Mouse (Mus musculus) adrenal gland, postnatal 10 days (tissue): Measurements from ENCODE around the gene Rtbdn. TPM values are rescaled to one million over a fixed set of nuclear protein-coding genes. Genes with fewer than 3 reads are reported as not detected.
A peak's percentile ranks its signal among the peaks of the same experiment; 100 is the strongest.

Source experiments
- DNase-seq: peaks from one replicate; pipeline ENCODE4 v3.0.0; 2021; ENCODE audit warnings: mixed read lengths
- total RNA-seq, 2 experiments: library from RNA; stranded (reverse); gene quantifications; 2 replicates each; pipeline ENCODE4 v1.2.3; 2021

The Rtbdn gene
- total RNA-seq, 2 experiments from 2014 or later, result 0.21 TPM; not detected in 1

DNA sequence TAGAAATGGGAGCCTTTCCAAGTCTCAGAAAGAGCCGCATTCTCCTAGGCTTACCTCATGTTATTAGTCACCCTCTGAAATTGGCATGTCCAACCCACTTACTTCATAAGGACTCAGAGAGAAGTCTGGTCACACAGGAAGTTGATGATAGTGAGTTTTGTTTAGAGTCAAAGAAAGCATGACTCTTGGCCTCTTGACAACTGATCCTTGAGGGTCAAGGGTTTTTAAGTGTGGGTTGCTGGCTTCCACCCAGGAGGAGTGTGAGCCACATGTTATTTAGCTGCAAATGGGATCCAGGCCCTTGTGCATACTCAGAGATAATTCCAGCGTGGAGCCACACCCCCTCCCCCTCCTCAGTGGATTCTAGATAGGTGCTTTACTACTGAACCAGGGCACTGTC is 25.2 kb upstream of the Rtbdn start:
- no peak for DNase-seq

DNA sequence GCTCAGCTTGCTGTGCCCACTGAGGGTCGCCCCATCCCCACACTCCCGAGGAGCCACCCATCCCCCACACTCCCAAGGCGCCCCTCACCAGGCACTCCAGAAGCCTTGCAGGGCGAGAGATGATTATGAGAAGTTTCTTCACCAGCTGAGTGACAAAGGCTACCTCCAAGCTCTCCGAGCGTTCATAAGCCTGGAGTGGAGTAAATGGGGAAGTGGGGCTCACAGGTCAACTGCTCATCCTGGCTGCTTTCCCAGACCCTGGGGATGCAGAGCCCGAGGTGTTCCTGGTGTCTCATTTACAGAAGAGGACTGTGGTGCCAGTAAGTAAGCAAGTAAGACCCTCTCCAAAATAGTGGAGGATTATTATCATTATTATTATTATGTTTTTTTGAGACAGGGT is 21.2 kb upstream of the Rtbdn start:
- no peak for DNase-seq

DNA sequence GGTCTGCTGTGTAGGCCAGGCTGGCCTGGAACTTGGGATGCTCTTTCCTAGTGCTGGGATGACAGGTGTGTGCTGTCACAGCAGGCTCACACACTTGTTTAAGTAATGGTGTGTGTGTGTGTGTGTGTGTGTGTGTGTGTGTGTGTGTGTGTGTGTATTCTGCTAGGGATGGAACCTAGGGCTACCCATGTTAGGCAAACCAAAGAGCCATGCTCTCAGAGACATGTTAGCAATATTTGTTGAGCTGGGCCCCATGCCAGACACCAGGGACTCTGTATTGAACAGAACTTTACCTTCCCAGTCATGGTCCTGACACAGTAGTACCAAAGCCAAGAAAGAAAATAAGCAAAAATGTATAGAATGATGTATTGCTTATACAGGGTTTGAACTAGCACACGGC is 19.3 kb upstream of the Rtbdn start:
- DNase-seq, result no peak

DNA sequence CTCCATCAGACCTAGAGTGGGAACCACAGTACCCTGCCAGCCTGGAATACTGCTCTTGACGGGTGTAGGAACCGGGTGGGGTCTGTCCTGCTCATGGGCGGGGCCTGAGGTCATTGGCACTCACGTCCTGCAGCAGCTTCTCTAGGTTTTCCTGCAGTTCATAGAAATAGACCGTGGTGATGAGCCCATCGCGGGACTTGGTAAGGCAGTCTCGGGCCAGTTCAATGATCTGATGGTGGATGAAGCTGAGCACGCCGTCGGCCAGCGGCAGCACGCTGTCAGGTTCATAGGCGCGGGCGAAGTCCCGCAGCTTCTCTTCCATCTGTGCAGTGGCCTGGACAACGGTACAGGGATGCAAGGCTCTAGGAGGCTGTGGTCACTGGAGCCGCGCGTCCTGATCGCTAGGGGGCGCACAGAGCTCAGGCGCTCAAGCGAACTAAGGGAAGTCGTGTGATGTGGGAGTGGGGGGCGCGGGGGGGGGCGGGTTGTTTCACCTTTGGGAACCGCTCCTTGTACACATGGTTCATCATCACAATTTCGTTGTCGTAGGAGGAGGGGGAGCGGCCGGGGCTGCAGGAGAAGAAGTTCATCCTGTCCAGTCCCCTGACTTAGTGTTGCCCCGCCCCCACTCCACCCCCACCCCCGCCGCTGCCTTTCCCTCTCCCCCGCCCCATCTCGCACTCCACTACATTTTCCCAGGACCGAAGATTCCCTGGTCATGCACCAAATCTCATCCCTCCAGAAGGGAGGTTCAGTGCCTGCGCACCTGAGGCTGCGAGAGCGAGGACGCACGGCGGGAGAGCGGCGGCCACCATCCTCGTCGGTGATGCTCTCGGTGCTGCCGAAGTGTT is 18.1 kb upstream of the Rtbdn start:
- DNase-seq, result peak; percentile 83

DNA sequence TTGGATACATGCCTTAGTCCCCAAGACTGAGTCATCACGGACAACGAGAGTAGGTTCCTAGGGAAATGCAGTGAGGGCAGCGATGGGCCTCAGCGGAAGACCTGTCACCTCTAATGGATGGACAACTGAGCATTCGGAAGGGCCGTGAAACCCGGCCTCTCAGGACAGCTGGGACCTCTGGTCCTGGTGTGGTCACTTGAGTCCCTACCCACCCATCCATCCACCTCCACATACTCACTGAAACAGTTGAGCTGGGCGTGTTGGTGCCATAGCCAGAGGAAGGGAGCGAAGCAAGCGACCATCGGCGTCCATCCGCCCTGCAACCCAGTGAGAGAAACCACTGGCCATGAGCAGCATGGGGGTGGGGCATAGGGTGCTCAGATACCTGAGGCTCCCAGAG is 16.2 kb upstream of the Rtbdn start:
- no peak for DNase-seq

DNA sequence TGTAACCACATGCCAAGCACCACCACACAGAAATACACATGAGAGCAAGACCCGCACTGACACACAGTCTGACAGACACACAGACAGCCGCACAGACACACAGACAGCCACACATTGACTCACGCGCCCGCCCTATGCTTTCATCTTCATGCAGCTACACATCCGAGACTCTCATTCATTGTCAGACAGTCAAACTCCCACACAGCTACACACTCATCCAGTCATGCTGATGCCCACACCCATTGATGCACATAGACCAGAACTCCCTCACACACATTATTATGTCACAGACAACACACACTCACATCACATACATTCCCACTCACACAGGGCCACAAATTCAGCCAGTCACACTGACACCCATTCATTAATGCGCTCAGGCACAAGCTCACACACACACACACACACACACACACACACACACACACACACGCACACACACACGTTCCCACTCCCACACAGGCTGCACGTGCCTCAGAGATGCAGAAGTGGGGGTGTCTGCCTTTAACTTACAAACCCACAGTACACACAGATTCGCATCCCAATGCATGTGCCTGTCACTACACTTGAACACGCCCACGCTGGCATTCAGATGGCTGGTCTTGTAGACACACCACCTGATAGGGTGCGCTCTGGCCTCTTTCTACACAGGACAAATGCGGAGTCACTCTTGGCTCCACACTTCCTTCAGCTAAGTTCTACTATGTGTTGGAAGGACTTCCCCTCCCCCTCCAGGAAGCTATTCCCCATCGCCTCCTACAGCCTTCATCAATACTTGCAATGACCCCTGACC is 12.8 kb upstream of the Rtbdn start:
- no peak for DNase-seq

DNA sequence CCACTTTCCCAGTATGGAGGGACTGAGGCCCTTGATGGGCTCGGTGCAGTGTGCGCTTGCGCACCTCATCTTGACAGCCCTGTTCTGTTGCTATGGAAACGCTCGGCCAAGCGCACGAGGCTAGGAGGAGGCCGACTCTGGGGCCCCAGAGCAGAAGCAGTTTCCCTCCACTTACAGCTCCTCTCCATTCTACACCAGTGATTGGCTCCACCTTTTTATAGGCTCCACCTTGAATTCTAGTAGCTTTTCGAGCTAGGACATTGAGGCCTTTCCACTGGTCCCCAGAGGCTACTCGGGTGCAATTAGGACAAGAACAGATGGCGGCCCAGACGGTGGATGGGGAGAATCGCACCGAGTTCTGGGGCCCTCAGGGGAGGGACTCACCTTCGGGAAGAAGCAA is 11.9 kb upstream of the Rtbdn start:
- DNase-seq, result no peak

DNA sequence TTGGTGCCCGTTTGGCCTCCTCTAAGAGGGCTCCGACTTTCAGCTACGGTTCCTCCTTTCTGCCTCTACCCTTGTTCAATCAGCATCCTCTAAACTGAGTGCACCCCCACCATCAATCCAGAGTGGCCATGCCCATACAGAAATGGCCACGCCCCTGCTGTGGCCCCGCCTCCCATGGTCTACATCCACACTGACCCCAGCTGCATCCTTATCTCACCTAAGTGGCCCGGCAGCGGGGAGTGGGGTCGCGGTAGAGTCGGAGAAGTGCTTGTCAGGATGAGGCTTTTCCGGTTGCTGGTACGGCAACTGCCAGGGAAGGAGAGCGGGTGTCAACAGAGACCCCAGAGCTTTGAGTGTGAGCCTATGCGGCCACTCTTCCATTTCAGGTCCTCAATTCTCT is 11.3 kb upstream of the Rtbdn start:
- DNase-seq, result no peak

DNA sequence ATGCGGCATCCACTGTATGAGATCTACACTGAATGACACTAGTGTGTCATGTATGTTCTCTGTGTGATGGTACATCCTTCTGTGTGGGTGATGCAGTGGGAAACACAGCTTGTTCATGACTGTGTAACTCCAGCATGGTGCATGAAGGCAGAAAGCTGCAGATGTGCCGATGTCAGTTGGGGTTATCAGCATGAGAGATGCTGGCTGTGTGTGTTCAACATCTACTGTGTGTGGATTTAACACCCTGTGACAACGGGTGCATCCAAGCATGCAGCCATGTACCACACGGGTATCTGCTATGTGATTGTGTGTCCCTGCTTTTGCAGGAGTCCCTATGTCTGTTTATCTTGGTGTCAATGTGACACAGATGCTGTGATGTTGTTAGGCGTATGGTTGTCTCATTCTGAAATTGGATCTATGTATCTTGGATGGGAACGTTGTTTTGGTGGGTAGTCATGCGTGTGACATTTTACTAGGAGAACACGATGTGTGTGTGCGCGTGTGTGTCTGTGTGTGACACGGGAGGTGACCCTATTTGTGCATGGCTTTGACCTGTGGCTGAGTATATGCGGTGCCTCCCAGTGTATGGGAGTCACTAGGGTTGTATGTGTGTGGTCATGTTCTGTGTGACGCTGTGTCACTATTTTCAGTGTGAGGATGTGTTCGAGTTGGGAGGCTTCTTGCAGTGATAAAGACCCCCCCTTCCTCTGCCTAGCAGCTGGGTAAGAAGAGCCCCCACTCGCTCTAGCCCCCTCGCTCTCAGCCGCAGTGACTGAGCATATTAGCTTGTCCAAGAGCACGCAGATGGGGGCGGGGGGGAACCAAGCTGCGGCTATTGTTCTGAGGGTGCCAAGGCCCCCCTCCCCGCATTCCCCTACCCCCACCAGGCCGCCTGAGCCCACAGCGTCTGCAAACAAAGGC is 10.5 kb upstream of the Rtbdn start:
- no peak for DNase-seq

DNA sequence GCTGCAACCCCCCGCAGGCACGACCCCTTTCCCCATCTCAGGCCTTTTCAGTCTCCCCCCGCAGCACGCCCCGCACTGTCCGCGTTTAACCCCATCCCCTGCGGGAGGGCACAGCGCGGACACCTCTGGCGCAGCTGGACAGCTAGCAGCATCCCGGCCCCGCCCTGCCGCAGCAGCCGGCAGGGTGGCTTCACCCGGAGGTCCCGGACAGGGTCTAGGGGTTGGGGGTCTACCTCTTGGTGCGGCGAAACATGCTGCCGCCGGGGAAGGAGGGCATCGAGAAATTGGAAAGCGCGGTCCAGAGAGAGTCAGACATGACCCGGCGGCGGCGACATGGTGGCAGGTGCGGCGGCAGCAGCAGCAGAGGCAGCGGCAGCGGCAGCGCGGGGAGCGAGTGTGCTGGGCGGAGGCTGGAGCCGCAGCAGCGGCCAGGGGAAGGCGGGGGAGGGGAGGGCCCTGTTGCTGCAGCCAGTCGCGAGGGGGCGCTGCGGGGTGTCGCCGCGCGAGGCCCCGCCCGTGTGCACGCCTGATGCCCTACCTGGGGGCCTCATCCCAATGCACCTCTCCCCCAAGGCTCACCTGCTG is 9.7 kb upstream of the Rtbdn start, which contains the start of gene Mast1:
Gene Mast1, minus strand, starts transcription at position 398 of the 585 bp plus-strand sequence.
- DNase-seq, result peak; percentile 84

DNA sequence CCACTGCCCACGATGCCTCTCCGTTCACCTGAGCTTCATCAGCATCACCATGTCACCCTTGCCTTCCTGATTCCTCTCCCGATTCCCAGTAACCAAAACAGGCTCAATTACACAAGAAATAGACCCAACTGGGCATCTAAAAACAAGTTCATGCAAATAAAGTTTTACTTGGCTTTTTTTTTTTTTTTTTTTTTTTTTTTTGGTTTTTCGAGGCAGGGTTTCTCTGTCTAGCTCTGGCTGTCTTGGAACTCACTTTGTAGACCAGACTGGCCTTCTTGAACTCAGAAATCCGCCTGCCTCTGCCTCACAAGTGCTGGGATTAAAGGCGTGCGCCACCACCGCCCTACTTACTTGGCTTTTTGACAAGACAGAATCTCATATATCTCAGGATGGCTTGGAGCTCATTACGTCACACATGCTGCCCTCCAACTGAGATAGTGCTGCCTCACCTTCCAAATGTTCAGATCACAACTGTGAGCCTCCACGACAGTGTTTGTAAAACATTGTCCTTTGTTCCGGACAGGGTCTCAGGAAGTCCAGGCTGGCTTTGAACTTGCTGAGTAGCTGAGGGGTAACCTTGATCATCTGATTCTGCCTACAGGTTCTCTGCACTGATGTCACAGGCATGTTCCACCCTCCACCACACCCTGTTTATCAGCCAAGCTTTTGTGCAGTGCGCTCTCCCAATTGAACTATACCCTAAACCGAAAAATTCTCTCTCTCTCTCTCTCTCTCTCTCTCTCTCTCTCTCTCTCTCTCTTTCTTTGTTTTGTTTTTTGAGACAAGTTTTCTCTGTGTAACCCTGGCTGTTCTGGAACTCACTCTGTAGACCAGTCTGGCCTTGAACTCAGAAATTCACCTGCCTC is 8.9 kb upstream of the Rtbdn start:
- DNase-seq, result no peak

DNA sequence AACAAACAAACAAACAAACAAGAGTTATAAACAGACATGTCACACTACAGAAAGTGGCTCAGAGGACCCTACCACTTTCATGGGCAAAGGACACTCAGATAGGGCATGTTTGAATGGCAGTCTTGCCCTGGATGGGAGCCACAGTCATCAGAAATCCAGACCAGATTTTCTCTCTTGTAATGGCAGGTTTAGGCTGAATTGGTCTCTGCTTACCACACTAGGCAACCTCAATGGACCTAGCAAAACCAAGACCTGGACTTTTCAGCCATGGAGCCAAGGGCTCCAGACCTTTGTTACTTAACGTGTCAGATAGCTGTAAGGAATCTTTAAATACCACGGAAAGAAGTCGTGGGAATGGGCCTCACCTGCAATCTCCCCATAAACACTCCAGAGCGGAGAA is 3.1 kb upstream of the Rtbdn start:
- DNase-seq, result no peak

DNA sequence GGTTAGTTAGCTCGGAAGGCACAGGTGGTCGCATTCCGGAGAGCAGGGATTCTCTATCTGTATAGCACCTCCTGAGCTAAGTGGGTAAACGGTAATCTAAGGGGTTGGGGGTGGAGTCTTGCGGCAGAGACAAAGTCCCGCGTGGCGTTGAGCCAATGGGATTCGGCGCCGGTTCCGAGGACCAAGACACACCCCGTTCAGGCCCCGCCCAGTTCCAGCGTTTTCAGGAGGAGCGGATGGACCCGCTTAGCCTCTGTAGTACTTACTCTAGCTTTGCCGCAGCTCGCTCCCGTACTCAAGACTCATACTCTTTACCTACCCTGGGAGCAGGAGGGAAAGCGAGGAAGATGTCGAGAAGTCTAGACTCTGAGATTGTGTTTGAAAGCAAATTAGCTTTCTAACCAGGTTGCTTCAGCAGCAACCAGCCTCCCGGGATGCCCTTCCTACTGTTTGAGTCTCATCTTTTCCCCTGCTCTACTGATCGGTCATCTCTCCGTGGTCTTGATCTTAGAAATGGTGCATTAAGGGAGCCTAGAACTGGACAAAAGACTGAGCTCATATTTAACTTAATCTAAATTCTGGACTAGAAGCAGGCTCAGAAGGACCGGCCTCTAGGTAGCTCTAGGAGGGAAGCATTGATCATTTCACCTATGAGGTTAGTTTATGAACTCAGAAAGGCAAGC is 2.2 kb upstream of the Rtbdn start:
- DNase-seq, result peak; percentile 52

DNA sequence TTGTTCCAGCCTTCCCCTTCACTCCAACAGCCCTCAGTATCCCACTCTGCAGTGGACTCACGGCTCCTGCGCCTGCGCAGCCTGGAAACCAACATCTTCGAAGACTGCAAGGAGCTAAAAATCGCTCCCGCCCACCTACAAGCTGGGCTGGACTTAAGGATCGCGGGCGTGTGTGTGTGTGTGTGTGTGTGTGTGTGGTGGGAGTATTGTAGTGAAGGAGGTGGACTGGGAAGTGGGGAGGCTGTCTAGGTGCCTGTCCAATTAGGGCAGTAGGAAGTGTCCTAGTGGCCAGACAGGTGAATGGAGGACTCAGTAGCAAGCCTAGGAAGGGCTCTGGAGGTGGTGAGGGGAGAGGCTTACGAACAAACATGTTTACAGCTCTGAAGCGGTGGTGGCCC is 1.6 kb upstream of the Rtbdn start:
- DNase-seq, result no peak

DNA sequence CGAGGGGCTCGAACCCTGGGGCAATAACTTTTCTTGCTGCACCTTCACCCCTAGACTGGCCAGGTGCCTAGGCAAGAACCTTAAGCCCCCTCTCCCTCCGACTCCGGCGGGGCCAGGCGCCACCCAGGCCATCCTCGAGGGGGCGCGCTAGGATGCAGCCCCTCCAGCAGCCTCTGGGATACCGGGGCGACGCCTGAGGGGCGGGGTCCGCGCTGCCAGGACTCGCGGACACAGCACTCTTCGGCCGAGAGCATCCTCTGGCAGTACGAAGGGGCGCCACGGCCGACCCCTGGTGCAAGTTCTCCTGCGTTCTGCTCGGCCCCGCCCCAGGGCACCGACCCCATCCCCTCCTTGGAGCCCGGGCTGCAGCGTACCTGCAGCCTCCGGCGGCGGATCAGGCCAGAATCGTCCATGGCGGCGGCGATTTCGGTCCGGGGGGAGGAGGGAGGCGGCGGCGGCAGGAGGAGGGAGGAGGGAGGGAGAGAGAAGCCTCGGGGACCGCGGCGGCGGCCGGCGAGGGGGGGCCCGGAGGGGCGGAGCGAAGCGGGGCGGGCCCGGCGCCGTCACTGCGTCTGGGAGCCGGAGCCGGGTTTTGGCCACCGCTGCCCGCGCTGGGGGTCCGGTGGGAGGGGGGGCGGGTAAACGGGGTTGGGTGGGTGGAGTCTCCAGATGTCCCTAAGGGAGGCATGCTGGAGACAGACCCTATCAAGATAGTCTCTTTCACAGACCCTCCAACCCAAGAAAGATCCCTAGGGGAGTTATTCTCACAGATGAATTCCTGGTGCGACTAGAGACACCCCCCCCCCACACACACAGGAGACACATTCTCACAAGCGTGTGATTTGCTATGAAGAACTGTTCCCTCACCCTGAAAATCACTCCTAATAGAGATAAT is 911 bp upstream of the Rtbdn start:
- DNase-seq, result no peak

DNA sequence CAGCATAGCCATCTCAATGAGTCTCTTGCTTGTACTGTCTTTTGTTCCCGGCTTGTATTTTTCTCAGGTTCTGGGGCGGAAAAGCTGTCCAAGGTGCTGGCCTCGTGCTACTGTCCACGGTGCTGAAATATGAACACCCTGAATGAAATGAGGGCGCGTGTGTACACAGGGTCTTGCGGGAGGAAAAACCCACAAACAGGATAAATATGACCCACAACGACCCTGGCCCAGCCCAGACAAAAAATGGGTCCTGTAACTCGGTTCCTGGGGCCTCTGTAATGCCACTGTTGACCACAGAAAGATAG is 402 bp downstream of the Rtbdn start:
- peak; percentile 73 for DNase-seq

DNA sequence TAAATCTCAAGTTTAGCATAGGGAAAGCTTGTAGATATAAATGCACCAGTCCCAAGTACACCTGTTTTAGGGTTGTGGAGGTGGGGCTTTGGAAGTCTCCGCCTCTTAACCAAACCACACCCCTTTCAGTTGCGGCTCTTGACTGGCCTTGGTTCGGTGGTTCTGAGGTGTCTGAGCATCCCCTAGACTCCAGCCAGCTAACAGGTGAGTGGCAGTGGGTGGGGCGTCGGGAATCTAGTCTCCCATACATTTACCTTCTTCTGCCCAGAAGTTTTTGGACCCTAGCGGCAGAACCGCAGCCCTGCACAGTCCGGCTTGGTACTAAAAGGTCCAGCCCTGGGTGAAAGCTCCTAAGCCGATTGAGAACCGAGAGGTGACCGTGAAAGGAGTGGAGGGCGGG is 3.0 kb downstream of the Rtbdn start:
- no peak for DNase-seq

DNA sequence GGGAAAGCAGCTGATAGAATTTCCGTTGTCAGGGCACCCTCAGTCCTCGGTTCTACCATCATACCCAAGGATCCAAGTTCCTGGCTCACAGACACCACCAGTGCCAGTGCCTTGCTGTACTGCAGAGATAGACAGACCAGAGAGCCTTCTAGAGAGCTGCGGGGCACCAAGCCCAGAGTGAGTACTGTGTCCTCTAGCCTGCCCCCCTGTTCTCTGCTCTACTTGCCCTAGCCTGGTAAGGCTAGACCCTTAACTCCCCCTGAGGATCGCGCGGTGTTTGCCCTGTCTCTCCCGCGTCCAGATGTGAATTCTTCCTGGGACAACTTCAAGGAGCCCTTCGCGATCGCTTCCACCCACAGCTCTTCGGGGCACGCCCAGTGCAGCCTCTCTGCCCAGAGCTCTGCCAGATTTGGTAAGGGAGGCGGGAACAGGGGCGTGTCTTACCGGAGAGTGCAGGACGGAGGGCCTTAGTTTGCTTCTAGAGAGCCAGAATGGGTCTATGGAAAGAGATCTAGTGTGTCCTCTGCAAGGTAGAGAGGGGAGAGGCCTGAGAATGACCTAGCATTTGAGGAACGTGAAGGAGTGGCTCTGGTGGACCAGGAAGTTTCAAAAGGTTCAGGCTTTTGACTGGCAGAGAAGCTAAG is 5.9 kb downstream of the Rtbdn start:
- DNase-seq, result peak; percentile 82

DNA sequence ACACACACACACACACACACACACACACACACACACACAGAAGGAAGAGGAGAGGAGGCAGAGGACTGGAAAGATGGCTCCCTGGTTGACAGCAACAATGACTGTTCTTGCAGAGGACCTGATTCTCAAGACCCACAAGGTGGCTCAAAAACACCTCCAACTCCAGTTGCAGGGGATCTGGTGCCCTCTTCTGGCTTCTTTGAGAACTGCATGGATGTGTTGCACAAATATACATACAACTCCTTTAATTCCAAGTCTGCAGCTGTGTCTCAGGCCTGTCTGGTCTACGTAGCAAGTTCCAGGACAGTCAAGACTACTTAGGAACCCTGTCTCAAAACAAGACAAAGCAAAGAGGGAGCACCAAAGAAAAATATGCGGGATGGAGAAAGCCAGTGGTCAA is 10.0 kb downstream of the Rtbdn start:
- peak; percentile 82 for DNase-seq
